Mouse (Mus musculus): ENCODE measurements around the gene Hivep3. TPM values are rescaled to one million over a fixed set of nuclear protein-coding genes. Genes with fewer than 3 reads are reported as not detected.

Hivep3 gene
- polyA plus RNA-seq, 1 experiment = 5.8 TPM

GRCm38 (mm10) chr4:119947232-119948162, 213.9 kb downstream of the Hivep3 start:
- Histone ChIP-seq H3K4me1 (ENCODE audit: control insufficient read depth, insufficient read depth, low read length) (no peaks in the 10 kb centered on the region), H3K27me3 (replicated peaks; ENCODE audit: control insufficient read depth, insufficient read depth, low read length) (no peaks in the 10 kb centered on the region), H3K36me3 (ENCODE audit: control insufficient read depth, insufficient read depth, low read length) (no peaks in the 10 kb centered on the region), H3K27ac (ENCODE audit: insufficient read depth, low read depth, low read length) (no peak overlapping the region), H3K4me3 (ENCODE audit: insufficient read depth, low read depth, low read length) (no peak overlapping the region)
- no peak for TF ChIP-seq CTCF (conservative IDR thresholded peaks at IDR 0.05; ENCODE audit: insufficient read depth, insufficient read length, low read depth, low read length)
- TF ChIP-seq POLR2A (IDR thresholded peaks at IDR 0.05; ENCODE audit: low read depth, low read length) = no peak
- WGBS = 80% methylated on average over 12 of the region's 12 CpGs
- no peak for DNase-seq

- no peaks in the 10 kb centered on the region for H3K27me3 ChIP-seq (replicated peaks; ENCODE audit: control insufficient read depth, insufficient read depth, low read length)
- H3K4me3 ChIP-seq (ENCODE audit: insufficient read depth, low read depth, low read length) = no peak overlapping the region
- WGBS = 84% methylated on average over 6 of the region's 6 CpGs
- no peak for DNase-seq
- no peaks in the 10 kb centered on the region for H3K36me3 ChIP-seq (ENCODE audit: control insufficient read depth, insufficient read depth, low read length)
- no peak for TF ChIP-seq POLR2A (IDR thresholded peaks at IDR 0.05; ENCODE audit: low read depth, low read length)
- TF ChIP-seq CTCF (conservative IDR thresholded peaks at IDR 0.05; ENCODE audit: insufficient read depth, insufficient read length, low read depth, low read length) = no peak
- H3K27ac ChIP-seq (ENCODE audit: insufficient read depth, low read depth, low read length) = no peak overlapping the region
- no peaks in the 10 kb centered on the region for H3K4me1 ChIP-seq (ENCODE audit: control insufficient read depth, insufficient read depth, low read length)
Measured at GRCm38 (mm10) chr4:119948406-119948805, 214.8 kb downstream of the Hivep3 start.

DNA sequence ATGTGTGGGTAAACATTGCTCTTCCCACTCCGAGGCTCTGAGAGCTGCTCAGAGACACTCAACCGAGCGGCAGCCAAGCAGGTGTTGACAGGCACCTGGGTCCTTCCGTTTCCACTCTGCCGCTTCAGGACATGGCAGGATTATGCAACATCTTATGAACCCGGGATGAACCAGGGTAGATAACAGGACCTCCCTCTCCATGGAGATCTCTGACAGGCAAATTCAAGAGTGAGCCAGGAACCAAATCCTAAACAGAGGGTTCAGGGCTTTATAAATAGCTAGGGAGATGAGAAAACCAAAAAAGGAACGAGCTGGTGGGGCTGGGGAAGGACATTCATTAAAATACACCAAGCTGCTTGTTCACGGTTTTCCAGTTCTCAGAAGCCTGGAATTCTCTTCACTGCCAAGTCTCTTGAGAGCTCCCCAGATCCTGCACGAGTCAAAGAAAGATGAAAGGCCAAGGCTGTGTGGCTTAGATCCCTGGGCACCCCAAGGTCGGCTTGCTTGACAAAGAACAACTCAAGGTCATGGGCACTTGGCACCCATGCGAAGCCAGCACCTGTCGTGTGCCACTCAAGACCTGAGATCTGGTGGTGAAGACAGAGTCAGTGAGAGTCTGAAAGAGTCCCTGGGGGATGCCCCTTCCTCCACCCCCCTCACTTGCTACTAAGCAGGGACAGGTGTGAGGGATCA, 215.5 kb downstream of the Hivep3 start:
- TF ChIP-seq CTCF (conservative IDR thresholded peaks at IDR 0.05; ENCODE audit: insufficient read depth, insufficient read length, low read depth, low read length) (no peak), POLR2A (IDR thresholded peaks at IDR 0.05; ENCODE audit: low read depth, low read length) (no peak)
- H3K27ac ChIP-seq (ENCODE audit: insufficient read depth, low read depth, low read length) = no peak overlapping the region

GRCm38 (mm10) chr4:119950181-119950580, 216.6 kb downstream of the Hivep3 start:
- H3K27me3 ChIP-seq (replicated peaks; ENCODE audit: control insufficient read depth, insufficient read depth, low read length) = no peaks in the 10 kb centered on the region
- WGBS = 87% methylated on average over 5 of the region's 5 CpGs
- no peaks in the 10 kb centered on the region for H3K4me1 ChIP-seq (ENCODE audit: control insufficient read depth, insufficient read depth, low read length)
- H3K36me3 ChIP-seq (ENCODE audit: control insufficient read depth, insufficient read depth, low read length) = no peaks in the 10 kb centered on the region
- no peak overlapping the region for H3K27ac ChIP-seq (ENCODE audit: insufficient read depth, low read depth, low read length)
- TF ChIP-seq POLR2A (IDR thresholded peaks at IDR 0.05; ENCODE audit: low read depth, low read length) (no peak), CTCF (conservative IDR thresholded peaks at IDR 0.05; ENCODE audit: insufficient read depth, insufficient read length, low read depth, low read length) (no peak)
- no peak overlapping the region for H3K4me3 ChIP-seq (ENCODE audit: insufficient read depth, low read depth, low read length)
- DNase-seq = no peak

More for the DNA sequence above, 215.5 kb downstream of the Hivep3 start:
- DNase-seq = no peak
- H3K4me3 ChIP-seq (ENCODE audit: insufficient read depth, low read depth, low read length) = no peak overlapping the region
- no peaks in the 10 kb centered on the region for H3K27me3 ChIP-seq (replicated peaks; ENCODE audit: control insufficient read depth, insufficient read depth, low read length)
- 77% methylated on average over 12 of the region's 12 CpGs for WGBS
- no peaks in the 10 kb centered on the region for H3K4me1 ChIP-seq (ENCODE audit: control insufficient read depth, insufficient read depth, low read length)
- H3K36me3 ChIP-seq (ENCODE audit: control insufficient read depth, insufficient read depth, low read length) = no peaks in the 10 kb centered on the region

GRCm38 (mm10) chr4:119951081-119951480, 217.5 kb downstream of the Hivep3 start:
- no peaks in the 10 kb centered on the region for H3K4me1 ChIP-seq (ENCODE audit: control insufficient read depth, insufficient read depth, low read length)
- H3K27me3 ChIP-seq (replicated peaks; ENCODE audit: control insufficient read depth, insufficient read depth, low read length) = no peaks in the 10 kb centered on the region
- no peak for TF ChIP-seq POLR2A (IDR thresholded peaks at IDR 0.05; ENCODE audit: low read depth, low read length)
- no peak for DNase-seq
- H3K4me3 ChIP-seq (ENCODE audit: insufficient read depth, low read depth, low read length) = no peak overlapping the region
- no peak overlapping the region for H3K27ac ChIP-seq (ENCODE audit: insufficient read depth, low read depth, low read length)
- WGBS = 92% methylated on average over 1 of the region's 1 CpGs
- no peaks in the 10 kb centered on the region for H3K36me3 ChIP-seq (ENCODE audit: control insufficient read depth, insufficient read depth, low read length)

DNA sequence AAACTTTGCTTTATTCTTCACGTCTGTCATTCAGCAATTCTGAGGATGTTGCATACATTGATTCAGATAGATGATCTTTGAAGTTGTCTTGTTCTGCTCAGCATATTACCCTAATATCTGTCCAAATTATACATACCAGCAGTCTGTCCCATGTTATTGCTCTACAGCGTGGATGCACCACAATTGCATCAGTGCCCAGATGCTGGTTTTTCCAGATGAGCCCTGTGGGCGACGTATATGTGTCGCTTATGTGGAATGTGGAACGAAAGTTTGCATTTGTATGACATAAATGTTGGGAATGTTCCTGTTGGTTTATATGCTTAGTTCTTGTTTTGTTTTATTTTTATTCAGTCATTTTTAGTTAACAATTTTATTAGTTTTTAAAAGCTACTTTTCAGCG, 221.4 kb downstream of the Hivep3 start:
- no peak for TF ChIP-seq POLR2A (IDR thresholded peaks at IDR 0.05; ENCODE audit: low read depth, low read length)
- no peak for TF ChIP-seq CTCF (conservative IDR thresholded peaks at IDR 0.05; ENCODE audit: insufficient read depth, insufficient read length, low read depth, low read length)
- no peaks in the 10 kb centered on the region; the same call in none of the 2 replicates for H3K4me1 ChIP-seq (ENCODE audit: control insufficient read depth, insufficient read depth, low read length)
- H3K27ac ChIP-seq (ENCODE audit: insufficient read depth, low read depth, low read length) = no peak overlapping the region
- H3K36me3 ChIP-seq (ENCODE audit: control insufficient read depth, insufficient read depth, low read length) = no peaks in the 10 kb centered on the region
- 94% methylated on average over 7 of the region's 7 CpGs for WGBS
- no peak overlapping the region for H3K4me3 ChIP-seq (ENCODE audit: insufficient read depth, low read depth, low read length)
- DNase-seq = no peak
- no peaks in the 10 kb centered on the region for H3K27me3 ChIP-seq (replicated peaks; ENCODE audit: control insufficient read depth, insufficient read depth, low read length)

GRCm38 (mm10) chr4:119957970-119958369, 224.4 kb downstream of the Hivep3 start:
- Histone ChIP-seq H3K4me1 (ENCODE audit: control insufficient read depth, insufficient read depth, low read length) (no peaks in the 10 kb centered on the region; the same call in none of the 2 replicates), H3K4me3 (ENCODE audit: insufficient read depth, low read depth, low read length) (no peak overlapping the region), H3K36me3 (ENCODE audit: control insufficient read depth, insufficient read depth, low read length) (no peaks in the 10 kb centered on the region), H3K27me3 (replicated peaks; ENCODE audit: control insufficient read depth, insufficient read depth, low read length) (no peaks in the 10 kb centered on the region), H3K27ac (ENCODE audit: insufficient read depth, low read depth, low read length) (no peak overlapping the region)
- 98% methylated on average over 2 of the region's 2 CpGs for WGBS
- no peak for DNase-seq
- TF ChIP-seq POLR2A (IDR thresholded peaks at IDR 0.05; ENCODE audit: low read depth, low read length) (no peak), CTCF (conservative IDR thresholded peaks at IDR 0.05; ENCODE audit: insufficient read depth, insufficient read length, low read depth, low read length) (no peak)
